Mouse (Mus musculus) ES-E14 (cell line): Measurements from ENCODE around the gene Psmb8.

ENCODE experiments used
- CHD2 ChIP-seq: IDR thresholded peaks from 2 replicates; pipeline ENCODE4 v1.6.1; 2014; ENCODE audit warnings: mild to moderate bottlenecking, low read depth, low read length, inconsistent platforms
- HCFC1 ChIP-seq: IDR thresholded peaks from 2 replicates; pipeline ENCODE4 v1.6.1; 2012; ENCODE audit warnings: low read length, inconsistent platforms, borderline replicate concordance; ENCODE audit not compliant: insufficient read depth
- ZNF384 ChIP-seq: IDR thresholded peaks from 2 replicates; pipeline ENCODE4 v1.6.1; 2012; ENCODE audit warnings: low read depth, low read length, inconsistent platforms

GRCm38 (mm10) chr17:34201506-34202055 is 4.1 kb downstream of the Psmb8 start:
- TF ChIP-seq CHD2 (no peak), HCFC1 (no peak), ZNF384 (no peak)
